Mouse (Mus musculus) neural tube, embryonic 11.5 days (tissue): ENCODE data around the gene Clspn. TPM values are rescaled to one million over a fixed set of nuclear protein-coding genes. Genes with fewer than 3 reads are reported as not detected.

ENCODE experiments used
- ATAC-seq: fragments of 200-750 bp; cut with Nextera tagmentation; 2 replicates; pipeline ENCODE4 v1.8.0; 2017; ENCODE audit warnings: moderate number of reproducible peaks, mild to moderate bottlenecking, moderate TSS enrichment, moderate library complexity; ENCODE audit not compliant: insufficient read depth, low FRiP score, low TSS enrichment
- DNase-seq: peaks from one replicate; pipeline ENCODE4 v3.0.0-alpha.2; 2015; ENCODE audit warnings: low spot score
- H3K27ac ChIP-seq: fragments of 300-500 bp; sonication (generic); 2 replicates; pipeline ENCODE4 v1.5.1; 2014; ENCODE audit warnings: low read depth, mild to moderate bottlenecking, low read length
- H3K27me3 ChIP-seq: fragments of 300-500 bp; sonication (generic); 2 replicates; pipeline ENCODE4 v1.6.1; 2014; ENCODE audit warnings: mild to moderate bottlenecking, low read length, mixed read lengths; ENCODE audit not compliant: control insufficient read depth, insufficient read depth
- H3K36me3 ChIP-seq: fragments of 300-500 bp; sonication (generic); 2 replicates; pipeline ENCODE4 v1.6.1; 2014; ENCODE audit warnings: mild to moderate bottlenecking, low read length, moderate library complexity, mixed read lengths; ENCODE audit not compliant: control insufficient read depth, insufficient read depth
- H3K4me1 ChIP-seq: fragments of 300-500 bp; sonication (generic); 2 replicates; pipeline ENCODE4 v1.6.1; 2014; ENCODE audit warnings: low read length, mixed read lengths; ENCODE audit not compliant: control insufficient read depth, insufficient read depth
- H3K4me2 ChIP-seq: fragments of 300-500 bp; sonication (generic); 2 replicates; pipeline ENCODE4 v1.6.1; 2014; ENCODE audit warnings: low read depth, mild to moderate bottlenecking, moderate library complexity
- H3K4me3 ChIP-seq: fragments of 300-500 bp; sonication (generic); 2 replicates; pipeline ENCODE4 v1.5.1; 2014; ENCODE audit warnings: low read depth, low read length
- H3K9ac ChIP-seq: fragments of 300-500 bp; sonication (generic); 2 replicates; pipeline ENCODE4 v1.6.1; 2014; ENCODE audit warnings: mild to moderate bottlenecking, low read length
- H3K9me3 ChIP-seq: fragments of 300-500 bp; sonication (generic); 2 replicates; pipeline ENCODE4 v1.6.1; 2016; ENCODE audit warnings: low read length; ENCODE audit not compliant: control insufficient read depth
- WGBS: fragments of 180-500 bp; shearing (Covaris S2); extraction: QIAGEN DNeasy Blood & Tissue Kit; methylation state at CpG from one replicate; pipeline ENCODE4 v1.1.7; 2014; 5-methylcytosine and 5-hydroxymethylcytosine counted together
- polyA plus RNA-seq: library from polyadenylated mRNA; unstranded; fragments of >200 nt; fragmentation: Nextera tagmentation; extraction: Ambion mirVana; gene quantifications from 2 replicates; pipeline ENCODE4 v1.2.1, GENCODE M21; 2014

Clspn gene
- polyA plus RNA-seq, 1 experiment from 2014 or later, result 37.9 TPM

DNA sequence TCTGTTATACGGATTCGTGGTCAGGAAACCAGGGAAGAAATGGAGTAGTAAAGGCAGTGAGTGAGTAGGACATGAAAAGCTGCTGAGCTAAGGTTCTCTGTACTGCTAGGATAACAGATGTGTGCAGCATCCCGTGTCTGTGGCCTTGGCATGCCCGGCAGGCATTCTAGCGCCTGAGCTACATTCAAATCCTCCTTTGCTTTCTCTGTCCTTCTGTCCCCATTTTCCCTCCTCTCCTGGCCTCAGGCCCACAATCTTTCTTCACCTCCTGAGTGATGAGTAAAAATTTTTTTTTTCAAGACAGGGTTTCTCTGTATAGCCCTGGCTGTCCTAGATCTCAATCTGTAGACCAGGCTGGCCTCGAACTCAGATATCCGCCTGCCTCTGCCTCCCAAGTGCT, 4.6 kb upstream of the Clspn start:
- Histone ChIP-seq H3K36me3 (no peaks in the 10 kb centered on the region), H3K27me3 (no peaks in the 10 kb centered on the region), H3K4me1 (no peaks in the 10 kb centered on the region), H3K4me3 (no peak overlapping the region), H3K9me3 (no peaks in the 10 kb centered on the region), H3K4me2 (no peak overlapping the region), H3K27ac (no peak overlapping the region), H3K9ac (no peak overlapping the region)
- 81% methylated on average over 7 of the region's 7 CpGs for WGBS
- DNase-seq (no peak), ATAC-seq (no peak)

DNA sequence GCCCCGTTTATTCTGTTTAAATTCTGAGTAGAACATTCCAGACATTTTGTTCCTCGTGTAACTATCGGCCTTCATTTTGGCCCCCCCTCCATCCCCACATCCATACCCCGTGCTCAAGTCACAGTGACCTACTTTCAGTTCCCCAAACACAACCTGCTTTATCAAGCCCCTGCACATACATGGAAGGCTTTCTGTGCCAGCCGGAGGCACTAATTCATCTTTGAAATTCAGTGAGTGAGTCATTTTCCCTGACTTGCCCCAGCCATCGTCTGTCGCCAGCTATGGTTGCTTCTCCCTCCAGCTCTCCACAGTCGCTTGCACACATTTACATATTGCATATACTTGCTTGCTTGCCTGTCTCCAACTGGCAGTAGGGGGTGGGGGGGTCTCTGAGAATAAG, 3.6 kb upstream of the Clspn start:
- Histone ChIP-seq H3K27me3 (no peaks in the 10 kb centered on the region), H3K9me3 (no peaks in the 10 kb centered on the region), H3K4me3 (no peak overlapping the region), H3K4me1 (no peaks in the 10 kb centered on the region), H3K27ac (no peak overlapping the region), H3K9ac (no peak overlapping the region), H3K4me2 (no peak overlapping the region), H3K36me3 (no peaks in the 10 kb centered on the region)
- 76% methylated on average over 8 of the region's 8 CpGs for WGBS
- no peak for DNase-seq
- ATAC-seq, result no peak

DNA sequence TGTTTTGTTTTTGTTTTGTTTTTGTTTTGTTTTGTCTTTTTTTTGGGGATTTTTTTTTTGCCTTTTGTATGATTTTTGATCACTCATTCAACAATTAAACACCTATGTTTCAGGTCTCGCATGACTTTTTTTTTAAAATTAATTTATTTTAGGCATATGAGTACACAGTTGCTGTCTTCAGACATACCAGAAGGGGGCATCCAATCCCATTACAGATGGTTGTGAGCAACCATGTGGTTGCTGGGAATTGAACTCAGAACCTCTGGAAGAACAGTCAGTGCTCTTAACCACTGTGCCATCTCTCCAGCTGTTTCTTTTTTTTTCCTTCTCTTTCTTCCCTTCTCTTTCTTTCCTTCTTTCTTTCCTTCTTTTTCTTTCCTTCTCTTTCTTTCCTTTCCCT, 3.0 kb upstream of the Clspn start:
- no peaks in the 10 kb centered on the region for H3K4me1 ChIP-seq
- DNase-seq (no peak), ATAC-seq (no peak)
- no peak overlapping the region for H3K27ac ChIP-seq
- no peak overlapping the region for H3K4me2 ChIP-seq
- no peak overlapping the region for H3K4me3 ChIP-seq
- H3K9me3 ChIP-seq, result no peaks in the 10 kb centered on the region
- 100% methylated on average over 1 of the region's 1 CpGs for WGBS
- H3K36me3 ChIP-seq, result no peaks in the 10 kb centered on the region
- no peaks in the 10 kb centered on the region for H3K27me3 ChIP-seq
- H3K9ac ChIP-seq, result no peak overlapping the region

DNA sequence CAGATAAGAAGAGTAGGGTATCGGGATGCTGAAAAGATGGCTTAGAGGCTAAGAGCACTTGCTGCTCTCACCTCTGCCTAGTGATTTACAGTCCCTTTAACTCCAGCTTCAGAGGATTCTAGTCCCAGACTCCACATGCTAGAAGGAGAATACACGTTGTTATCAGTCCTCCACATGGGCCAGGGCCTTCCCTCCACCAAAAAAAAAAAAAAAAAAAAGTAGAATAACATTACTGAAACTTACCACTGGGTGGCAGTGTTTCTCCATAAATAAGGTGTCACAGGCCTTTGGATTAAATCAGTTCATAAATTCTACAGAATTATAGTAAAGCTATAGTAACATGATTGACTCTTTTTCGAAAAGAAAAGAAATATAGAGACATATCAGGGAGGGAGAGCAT, 2.3 kb upstream of the Clspn start:
- WGBS, result 29% methylated on average over 3 of the region's 3 CpGs
- no peak overlapping the region for H3K27ac ChIP-seq
- ATAC-seq (no peak), DNase-seq (peak; percentile 19)
- H3K9me3 ChIP-seq, result no peaks in the 10 kb centered on the region
- no peaks in the 10 kb centered on the region for H3K4me1 ChIP-seq
- no peaks in the 10 kb centered on the region for H3K27me3 ChIP-seq
- H3K4me2 ChIP-seq, result no peak overlapping the region
- H3K9ac ChIP-seq, result no peak overlapping the region
- H3K4me3 ChIP-seq, result no peak overlapping the region
- no peaks in the 10 kb centered on the region for H3K36me3 ChIP-seq

DNA sequence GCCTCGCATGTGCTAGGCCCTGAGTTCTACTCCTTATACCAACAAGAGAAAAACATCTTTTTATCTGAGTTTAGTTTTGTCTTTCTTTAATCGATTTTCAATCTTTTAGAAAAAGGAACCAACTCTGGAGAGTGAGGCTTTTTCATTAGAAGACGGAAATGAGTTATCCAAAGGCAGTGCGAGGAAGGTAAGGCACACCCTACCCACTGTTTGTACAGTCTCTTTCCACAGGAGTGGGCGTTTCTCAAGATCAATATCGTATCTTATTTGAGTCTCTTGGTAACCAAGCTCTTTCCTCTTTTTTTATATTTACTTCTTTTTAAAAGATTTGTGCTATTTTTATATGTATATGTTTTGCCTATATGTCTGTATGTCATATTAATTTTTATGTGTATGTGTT, 7.1 kb downstream of the Clspn start:
- Histone ChIP-seq H3K4me2 (no peak overlapping the region), H3K4me1 (no peaks in the 10 kb centered on the region), H3K9ac (no peak overlapping the region), H3K36me3 (peaks cover 5% of the 10 kb centered on the region), H3K4me3 (no peak overlapping the region), H3K27me3 (no peaks in the 10 kb centered on the region), H3K27ac (no peak overlapping the region), H3K9me3 (no peaks in the 10 kb centered on the region)
- DNase-seq (no peak), ATAC-seq (no peak)
- WGBS, result 93% methylated on average over 6 of the region's 6 CpGs

DNA sequence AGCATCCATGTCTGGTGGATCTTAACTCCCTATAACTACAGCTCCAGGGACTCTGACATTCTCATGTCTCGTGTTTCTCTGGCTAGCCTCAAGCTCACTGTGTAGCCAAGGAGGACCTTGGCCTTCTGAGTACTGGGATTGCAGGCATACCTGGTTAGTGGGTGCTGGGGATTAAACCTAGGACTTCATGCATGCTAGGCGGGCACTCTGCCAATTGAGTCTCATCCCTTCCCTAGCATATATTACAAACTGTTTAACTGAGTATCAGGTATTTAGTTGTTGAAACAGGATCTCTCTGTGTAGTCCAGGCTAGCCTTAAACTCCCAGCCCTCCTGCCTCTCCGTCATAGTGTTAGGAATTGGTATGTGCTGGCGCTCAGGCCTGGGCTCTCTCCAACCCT, 10.5 kb downstream of the Clspn start:
- no peak overlapping the region for H3K4me3 ChIP-seq
- 93% methylated on average over 4 of the region's 4 CpGs for WGBS
- H3K27ac ChIP-seq, result no peak overlapping the region
- no peak overlapping the region for H3K4me2 ChIP-seq
- H3K36me3 ChIP-seq, result peaks cover 10% of the 10 kb centered on the region
- H3K27me3 ChIP-seq, result no peaks in the 10 kb centered on the region
- no peak overlapping the region for H3K9ac ChIP-seq
- DNase-seq, result no peak
- H3K4me1 ChIP-seq, result no peaks in the 10 kb centered on the region
- no peak for ATAC-seq
- H3K9me3 ChIP-seq, result no peaks in the 10 kb centered on the region

DNA sequence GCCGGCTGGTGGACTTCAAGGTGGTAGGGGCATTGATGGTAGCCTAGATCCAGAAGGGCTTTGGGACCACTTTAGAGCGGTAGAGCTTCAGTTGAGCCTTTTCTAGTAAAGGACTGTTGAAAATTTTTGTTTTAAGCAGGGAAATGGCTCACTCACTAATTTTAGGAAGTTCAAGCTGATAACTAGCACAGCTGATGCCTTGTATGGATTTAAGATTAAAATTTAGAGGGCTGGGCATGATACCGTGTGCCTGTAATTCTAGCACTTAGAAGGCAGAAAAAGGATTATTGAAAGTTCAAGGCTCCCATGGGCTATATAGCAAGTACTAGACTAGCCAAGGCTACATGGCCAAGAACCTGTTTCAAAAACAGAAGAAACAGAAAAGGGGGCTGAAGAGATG, 13.0 kb downstream of the Clspn start:
- no peak overlapping the region for H3K4me3 ChIP-seq
- no peaks in the 10 kb centered on the region for H3K4me1 ChIP-seq
- no peaks in the 10 kb centered on the region for H3K9me3 ChIP-seq
- H3K4me2 ChIP-seq, result no peak overlapping the region
- H3K27ac ChIP-seq, result no peak overlapping the region
- WGBS, result 90% methylated on average over 3 of the region's 3 CpGs
- no peak for DNase-seq
- H3K9ac ChIP-seq, result no peak overlapping the region
- H3K36me3 ChIP-seq, result peaks cover 22% of the 10 kb centered on the region
- no peaks in the 10 kb centered on the region for H3K27me3 ChIP-seq
- ATAC-seq, result no peak

DNA sequence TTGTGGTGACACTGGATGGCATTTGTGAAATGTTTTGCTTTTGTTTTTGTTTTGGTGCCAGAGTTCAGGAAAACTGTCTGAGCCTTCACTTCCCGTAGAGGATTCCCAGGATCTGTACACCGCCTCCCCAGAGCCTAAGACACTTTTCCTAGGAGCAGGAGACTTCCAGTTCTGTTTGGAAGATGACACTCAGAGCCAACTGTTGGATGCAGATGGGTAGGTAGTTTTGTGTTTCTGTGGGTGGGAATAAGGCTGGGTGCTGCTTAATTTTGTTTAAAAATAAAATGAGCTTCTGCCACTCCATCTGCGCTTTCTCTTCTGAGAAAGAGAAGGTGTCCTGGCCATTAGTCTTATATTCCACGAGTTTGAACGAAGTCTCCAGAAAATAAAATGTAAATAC, 19.5 kb downstream of the Clspn start:
- DNase-seq (no peak), ATAC-seq (no peak)
- H3K4me1 ChIP-seq, result no peaks in the 10 kb centered on the region
- WGBS, result 94% methylated on average over 5 of the region's 5 CpGs
- peaks cover 48% of the 10 kb centered on the region for H3K36me3 ChIP-seq
- H3K9ac ChIP-seq, result no peak overlapping the region
- H3K9me3 ChIP-seq, result no peaks in the 10 kb centered on the region
- no peaks in the 10 kb centered on the region for H3K27me3 ChIP-seq
- H3K4me2 ChIP-seq, result no peak overlapping the region
- no peak overlapping the region for H3K27ac ChIP-seq
- no peak overlapping the region for H3K4me3 ChIP-seq

DNA sequence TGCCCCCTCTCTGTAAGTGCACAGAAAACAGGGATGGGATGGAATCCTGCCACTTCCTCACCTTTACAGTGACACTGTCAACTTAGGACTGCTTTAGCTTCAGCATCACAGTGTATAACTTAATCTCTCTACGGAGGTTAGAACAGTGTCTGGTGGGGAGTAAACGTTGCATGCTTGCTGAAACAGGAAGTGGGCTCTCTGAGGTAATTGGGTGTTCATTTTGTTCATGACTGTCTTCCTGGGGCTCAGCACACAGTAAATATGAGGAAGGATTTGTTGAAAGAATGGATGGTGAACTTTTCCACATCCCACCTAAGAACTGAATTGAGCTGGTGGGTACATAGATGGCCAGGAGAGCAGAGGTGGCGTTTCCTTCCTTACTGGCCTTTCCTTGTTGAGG, 21.2 kb downstream of the Clspn start:
- peaks cover 40% of the 10 kb centered on the region for H3K36me3 ChIP-seq
- no peak for DNase-seq
- H3K4me1 ChIP-seq, result no peaks in the 10 kb centered on the region
- no peaks in the 10 kb centered on the region for H3K9me3 ChIP-seq
- H3K9ac ChIP-seq, result no peak overlapping the region
- no peak overlapping the region for H3K27ac ChIP-seq
- H3K27me3 ChIP-seq, result no peaks in the 10 kb centered on the region
- no peak for ATAC-seq
- no peak overlapping the region for H3K4me2 ChIP-seq
- 84% methylated on average over 3 of the region's 3 CpGs for WGBS
- no peak overlapping the region for H3K4me3 ChIP-seq
